Mouse (Mus musculus) liver, postnatal 0 days (tissue): ENCODE measurements at regions not wholly inside any gene's neighbourhood (a gene's known extent, or its start where the extent isn't known, plus 50 kb on each side); places are given as distances from the start of the nearest gene placed in this dataset.

Experiments used
- ATAC-seq: fragments of 200-750 bp; cut with Nextera tagmentation; 2 replicates; pipeline ENCODE4 v1.8.0; 2017; ENCODE audit warnings: mild to moderate bottlenecking, moderate library complexity
- DNase-seq: peaks from one replicate; pipeline ENCODE4 v3.0.0-alpha.2; 2016
- H3K27ac ChIP-seq: fragments of 300-500 bp; sonication (generic); 2 replicates; pipeline ENCODE4 v1.5.1; 2014; ENCODE audit warnings: antibody characterized with exemption, moderate library complexity, mild to moderate bottlenecking, low read depth
- H3K27me3 ChIP-seq: fragments of 300-500 bp; sonication (generic); 2 replicates; pipeline ENCODE4 v1.6.1; 2014; ENCODE audit warnings: low read length, control low read depth, mixed read lengths; ENCODE audit not compliant: insufficient read depth
- H3K36me3 ChIP-seq: fragments of 300-500 bp; sonication (generic); replicated peaks from 2 replicates; pipeline ENCODE4 v1.6.1; 2014; ENCODE audit warnings: mild to moderate bottlenecking, control low read depth, low read length, moderate library complexity, mixed read lengths; ENCODE audit not compliant: insufficient read depth
- H3K4me1 ChIP-seq: fragments of 300-500 bp; sonication (generic); 2 replicates; pipeline ENCODE4 v1.6.1; 2014; ENCODE audit warnings: antibody characterized with exemption, mild to moderate bottlenecking, control low read depth; ENCODE audit not compliant: insufficient read depth
- H3K4me2 ChIP-seq: fragments of 300-500 bp; sonication (generic); 2 replicates; pipeline ENCODE4 v1.6.1; 2014; ENCODE audit warnings: low read depth, mild to moderate bottlenecking, low read length, moderate library complexity, mixed read lengths
- H3K4me3 ChIP-seq: fragments of 300-500 bp; sonication (generic); 2 replicates; pipeline ENCODE4 v1.5.1; 2014; ENCODE audit warnings: low read depth, low read length
- H3K9ac ChIP-seq: fragments of 300-500 bp; sonication (generic); replicated peaks from 2 replicates; pipeline ENCODE4 v1.6.1; 2014; ENCODE audit warnings: mild to moderate bottlenecking, moderate library complexity
- H3K9me3 ChIP-seq: fragments of 300-500 bp; sonication (generic); 2 replicates; pipeline ENCODE4 v1.6.1; 2016; ENCODE audit warnings: mild to moderate bottlenecking, control low read depth, low read length, mixed read lengths
- CTCF ChIP-seq: sonication (generic); IDR thresholded peaks from 2 replicates; pipeline ENCODE4 v1.5.1; 2016; ENCODE audit warnings: antibody characterized with exemption, low read depth
- EP300 ChIP-seq: IDR thresholded peaks from 2 replicates; pipeline ENCODE4 v1.6.1; 2016; ENCODE audit warnings: antibody characterized with exemption, low read depth, mild to moderate bottlenecking
- WGBS: fragments of 180-500 bp; shearing (Covaris S2); extraction: QIAGEN DNeasy Blood & Tissue Kit; methylation state at CpG from one replicate; pipeline ENCODE4 v1.1.7; 2014; ENCODE audit not compliant: insufficient replicate concordance; 5-methylcytosine and 5-hydroxymethylcytosine counted together

GRCm38 (mm10) chr3:74945137-74945536 lies 219.7 kb downstream of the Zbbx start:
- H3K9me3 ChIP-seq = no peaks in the 10 kb centered on the region
- no peak overlapping the region for H3K4me3 ChIP-seq
- no peak for TF ChIP-seq EP300
- TF ChIP-seq CTCF = no peak
- no peak overlapping the region for H3K27ac ChIP-seq
- ATAC-seq = no peak
- H3K9ac ChIP-seq = no peak overlapping the region
- no peaks in the 10 kb centered on the region for H3K36me3 ChIP-seq
- no peaks in the 10 kb centered on the region for H3K4me1 ChIP-seq
- 56% methylated on average over 1 of the region's 1 CpGs for WGBS
- no peaks in the 10 kb centered on the region for H3K27me3 ChIP-seq
- DNase-seq = no peak
- H3K4me2 ChIP-seq = no peak overlapping the region

- Histone ChIP-seq H3K36me3 (no peaks in the 10 kb centered on the region), H3K27ac (no peak overlapping the region), H3K9me3 (no peaks in the 10 kb centered on the region), H3K9ac (no peak overlapping the region), H3K4me3 (no peak overlapping the region), H3K27me3 (no peaks in the 10 kb centered on the region), H3K4me1 (no peaks in the 10 kb centered on the region), H3K4me2 (no peak overlapping the region)
- no peak for TF ChIP-seq EP300
- no peak for TF ChIP-seq CTCF
- no peak for ATAC-seq
- DNase-seq = no peak
- 85% methylated on average over 2 of the region's 2 CpGs for WGBS
These were observed 243.6 kb downstream of the Zbbx start for GRCm38 (mm10) chr3:74921210-74921609.

GRCm38 (mm10) chr3:74920512-74921178 lies 244.2 kb downstream of the Zbbx start:
- no peak for TF ChIP-seq CTCF
- no peak for TF ChIP-seq EP300
- Histone ChIP-seq H3K4me3 (no peak overlapping the region), H3K9me3 (no peaks in the 10 kb centered on the region), H3K4me1 (no peaks in the 10 kb centered on the region), H3K27me3 (no peaks in the 10 kb centered on the region), H3K4me2 (no peak overlapping the region), H3K36me3 (no peaks in the 10 kb centered on the region), H3K9ac (no peak overlapping the region), H3K27ac (no peak overlapping the region)
- DNase-seq (no peak), ATAC-seq (no peak)
- WGBS = 66% methylated on average over 5 of the region's 5 CpGs

GRCm38 (mm10) chr3:74904177-74904576 lies 260.7 kb downstream of the Zbbx start:
- H3K9ac ChIP-seq = no peak overlapping the region
- TF ChIP-seq EP300 = no peak
- no peaks in the 10 kb centered on the region for H3K4me1 ChIP-seq
- no peak overlapping the region for H3K4me2 ChIP-seq
- H3K4me3 ChIP-seq = no peak overlapping the region
- H3K9me3 ChIP-seq = no peaks in the 10 kb centered on the region
- no peaks in the 10 kb centered on the region for H3K36me3 ChIP-seq
- no peaks in the 10 kb centered on the region for H3K27me3 ChIP-seq
- no peak overlapping the region for H3K27ac ChIP-seq
- DNase-seq (no peak), ATAC-seq (0 out of 2 replicates have a peak, but pooled peaks have one; percentile 19)
